Mouse (Mus musculus) MEL (cell line): Measurements from ENCODE around the gene Bcl3. TPM values are rescaled to one million over a fixed set of nuclear protein-coding genes. Genes with fewer than 3 reads are reported as not detected.

Experiments
- DNase-seq: peaks from one replicate; pipeline ENCODE4 v3.0.0; 2011; ENCODE audit warnings: low read depth, low spot score
- H3K27ac ChIP-seq: 2 replicates; pipeline ENCODE4 v1.5.1; 2012; ENCODE audit warnings: low read depth, mild to moderate bottlenecking, control low read depth, low read length, moderate library complexity; ENCODE audit not compliant: control insufficient read depth
- H3K27me3 ChIP-seq, 2 experiments: fragments of 150-350 bp in 1 of 2; sonication (generic) in 1 of 2; 2 replicates each; pipeline ENCODE4 v1.6.1; 2012; ENCODE audit warnings: low read length in 2 of 2, mild to moderate bottlenecking in 2 of 2, improper control_type of control experiment in 1 of 2, moderate library complexity in 1 of 2; ENCODE audit not compliant: insufficient read depth in 2 of 2, control insufficient read depth in 1 of 2
- H3K36me3 ChIP-seq, 2 experiments: 2 replicates each; pipeline ENCODE4 v1.6.1; 2012 to 2014; ENCODE audit warnings: low read length in 2 of 2, improper control_type of control experiment in 1 of 2, inconsistent platforms in 1 of 2, mild to moderate bottlenecking in 1 of 2; ENCODE audit not compliant: insufficient read depth in 2 of 2, control insufficient read depth in 1 of 2
- H3K4me1 ChIP-seq, 2 experiments: fragments of 150-350 bp in 1 of 2; sonication (generic) in 1 of 2; 2 replicates each; pipeline ENCODE4 v1.6.1; 2012; ENCODE audit warnings: low read length in 2 of 2, improper control_type of control experiment in 1 of 2, mild to moderate bottlenecking in 1 of 2; ENCODE audit not compliant: insufficient read depth in 2 of 2, control insufficient read depth in 1 of 2
- H3K4me3 ChIP-seq, 2 experiments: fragments of 150-350 bp in 1 of 2; sonication (generic) in 1 of 2; 2 replicates each; pipeline ENCODE4 v1.5.1; 2012; ENCODE audit warnings: low read depth in 2 of 2, low read length in 2 of 2, mild to moderate bottlenecking in 2 of 2, moderate library complexity in 2 of 2, control low read depth in 1 of 2, improper control_type of control experiment in 1 of 2; ENCODE audit not compliant: control insufficient read depth in 1 of 2, insufficient read depth in 1 of 2
- H3K79me2 ChIP-seq: 2 replicates; pipeline ENCODE4 v1.6.1; 2012; ENCODE audit warnings: mild to moderate bottlenecking, low read length, moderate library complexity; ENCODE audit not compliant: control insufficient read depth, poor library complexity, insufficient read depth
- H3K9ac ChIP-seq: 2 replicates; pipeline ENCODE4 v1.6.1; 2012; ENCODE audit warnings: low read depth, mild to moderate bottlenecking, control low read depth, low read length, moderate library complexity; ENCODE audit not compliant: control insufficient read depth, poor library complexity, severe bottlenecking
- H3K9me3 ChIP-seq: fragments of 150-350 bp; sonication (generic); replicated peaks from 2 replicates; pipeline ENCODE4 v1.6.1; 2012; ENCODE audit warnings: mild to moderate bottlenecking, low read length, improper control_type of control experiment, moderate library complexity; ENCODE audit not compliant: insufficient read depth
- BHLHE40 ChIP-seq: IDR thresholded peaks from 2 replicates; pipeline ENCODE4 v1.6.1; 2012; ENCODE audit warnings: low read depth, mild to moderate bottlenecking, inconsistent platforms, low read length, improper control_type of control experiment, borderline replicate concordance
- CHD1 ChIP-seq: IDR thresholded peaks from 2 replicates; pipeline ENCODE4 v1.6.1; 2012; ENCODE audit warnings: low read depth, mild to moderate bottlenecking, inconsistent platforms, low read length, improper control_type of control experiment
- CHD2 ChIP-seq: IDR thresholded peaks from 2 replicates; pipeline ENCODE4 v1.6.1; 2011; ENCODE audit warnings: low read length, improper control_type of control experiment
- CTCF ChIP-seq, 3 experiments: IDR thresholded peaks in 2 of 3; conservative IDR thresholded peaks in 1 of 3; 2 replicates each; pipeline ENCODE4 v1.5.1; 2011 to 2012; ENCODE audit warnings: low read length in 3 of 3, low read depth in 2 of 3, mild to moderate bottlenecking in 2 of 3, improper control_type of control experiment in 1 of 3, inconsistent platforms in 1 of 3, mixed read lengths in 1 of 3, moderate library complexity in 1 of 3; ENCODE audit not compliant: control insufficient read depth in 1 of 3, insufficient read depth in 1 of 3, poor library complexity in 1 of 3, severe bottlenecking in 1 of 3
- EP300 ChIP-seq, 2 experiments: IDR thresholded peaks; 2 replicates each; pipeline ENCODE4 v1.6.1; 2011; ENCODE audit warnings: improper control_type of control experiment in 2 of 2, low read length in 2 of 2, low read depth in 1 of 2, mild to moderate bottlenecking in 1 of 2
- HCFC1 ChIP-seq: IDR thresholded peaks from 2 replicates; pipeline ENCODE4 v1.6.1; 2012; ENCODE audit warnings: low read depth, mild to moderate bottlenecking, inconsistent platforms, low read length, improper control_type of control experiment, moderate library complexity
- JUND ChIP-seq: IDR thresholded peaks from 2 replicates; pipeline ENCODE4 v1.6.1; 2011; ENCODE audit warnings: low read depth, mild to moderate bottlenecking, improper control_type of control experiment, low read length
- KAT2A ChIP-seq: conservative IDR thresholded peaks from 2 replicates; pipeline ENCODE4 v1.6.1; 2012; ENCODE audit warnings: low read depth, low read length, improper control_type of control experiment, inconsistent platforms
- MAFK ChIP-seq: IDR thresholded peaks from 2 replicates; pipeline ENCODE4 v1.6.1; 2011; ENCODE audit warnings: low read depth, mild to moderate bottlenecking, low read length, improper control_type of control experiment, borderline replicate concordance
- MAX ChIP-seq: IDR thresholded peaks from 2 replicates; pipeline ENCODE4 v1.6.1; 2011; ENCODE audit warnings: low read length, improper control_type of control experiment
- MAZ ChIP-seq: IDR thresholded peaks from 2 replicates; pipeline ENCODE4 v1.6.1; 2012; ENCODE audit warnings: low read depth, mild to moderate bottlenecking, inconsistent platforms, low read length, improper control_type of control experiment
- MEF2A ChIP-seq: IDR thresholded peaks from 2 replicates; pipeline ENCODE4 v1.6.1; 2014; ENCODE audit warnings: low read depth, mild to moderate bottlenecking, inconsistent platforms, low read length, improper control_type of control experiment; ENCODE audit not compliant: poor library complexity, insufficient replicate concordance, severe bottlenecking; ENCODE audit errors: extremely low read depth
- MXI1 ChIP-seq: IDR thresholded peaks from 2 replicates; pipeline ENCODE4 v1.6.1; 2011; ENCODE audit warnings: mild to moderate bottlenecking, low read depth, low read length, improper control_type of control experiment
- MYC ChIP-seq: IDR thresholded peaks from 2 replicates; pipeline ENCODE4 v1.6.1; 2011; ENCODE audit warnings: low read depth, mild to moderate bottlenecking, low read length, improper control_type of control experiment, moderate library complexity
- NELFE ChIP-seq: IDR thresholded peaks from 2 replicates; pipeline ENCODE4 v1.6.1; 2011; ENCODE audit warnings: low read depth, low read length, improper control_type of control experiment
- NRF1 ChIP-seq: IDR thresholded peaks from 2 replicates; pipeline ENCODE4 v1.6.1; 2014; ENCODE audit warnings: low read depth, mild to moderate bottlenecking, inconsistent platforms, low read length, improper control_type of control experiment, moderate library complexity; ENCODE audit not compliant: poor library complexity, insufficient read depth, severe bottlenecking
- POLR2A ChIP-seq, 2 experiments: IDR thresholded peaks; 2 replicates each; pipeline ENCODE4 v1.6.1; 2011 to 2012; ENCODE audit warnings: low read length in 2 of 2, mild to moderate bottlenecking in 2 of 2, control low read depth in 1 of 2, improper control_type of control experiment in 1 of 2, low read depth in 1 of 2, moderate library complexity in 1 of 2; ENCODE audit not compliant: control insufficient read depth in 1 of 2, insufficient read depth in 1 of 2, poor library complexity in 1 of 2
- POLR2AphosphoS2 ChIP-seq: IDR thresholded peaks from 2 replicates; pipeline ENCODE4 v1.6.1; 2011; ENCODE audit warnings: low read length, improper control_type of control experiment
- RAD21 ChIP-seq: IDR thresholded peaks from 2 replicates; pipeline ENCODE4 v1.6.1; 2011; ENCODE audit warnings: mild to moderate bottlenecking, low read depth, low read length, improper control_type of control experiment
- SMC3 ChIP-seq: IDR thresholded peaks from 2 replicates; pipeline ENCODE4 v1.6.1; 2011; ENCODE audit warnings: low read depth, low read length, improper control_type of control experiment
- TAL1 ChIP-seq: IDR thresholded peaks from 2 replicates; pipeline ENCODE4 v1.6.1; 2012; ENCODE audit warnings: mild to moderate bottlenecking, inconsistent platforms, low read length, moderate library complexity, mixed read lengths
- TBP ChIP-seq: IDR thresholded peaks from 2 replicates; pipeline ENCODE4 v1.8.0; 2011; ENCODE audit warnings: low read depth, low read length, improper control_type of control experiment
- TCF12 ChIP-seq: IDR thresholded peaks from 2 replicates; pipeline ENCODE4 v1.6.1; 2014; ENCODE audit warnings: low read depth, mild to moderate bottlenecking, inconsistent platforms, low read length, improper control_type of control experiment, moderate library complexity
- UBTF ChIP-seq: IDR thresholded peaks from 2 replicates; pipeline ENCODE4 v1.6.1; 2012; ENCODE audit warnings: low read depth, mild to moderate bottlenecking, inconsistent platforms, low read length, improper control_type of control experiment, moderate library complexity, borderline replicate concordance; ENCODE audit not compliant: insufficient read depth
- ZC3H11A ChIP-seq: IDR thresholded peaks from 2 replicates; pipeline ENCODE4 v1.6.1; 2012; ENCODE audit warnings: low read depth, mild to moderate bottlenecking, inconsistent platforms, low read length, improper control_type of control experiment
- ZMIZ1 ChIP-seq: IDR thresholded peaks from 2 replicates; pipeline ENCODE4 v1.6.1; 2012; ENCODE audit warnings: low read depth, mild to moderate bottlenecking, inconsistent platforms, low read length, improper control_type of control experiment, moderate library complexity
- polyA plus RNA-seq, 2 experiments: library from polyadenylated mRNA; stranded (reverse) in 1 of 2; unstranded in 1 of 2; fragments of >175 nt in 1 of 2; fragments of >200 nt in 1 of 2; gene quantifications; 2 replicates each; pipeline versions ENCODE4 v1.2.1 to v1.2.4; 2012; ENCODE audit warnings: low replicate concordance in 2 of 2, low read depth in 1 of 2; ENCODE audit not compliant: insufficient read length in 2 of 2, insufficient read depth in 1 of 2, missing spikeins in 1 of 2
- total RNA-seq: library from RNA; depleted of rRNA; stranded (reverse); fragments of 300-350 nt; gene quantifications from 2 replicates; pipeline ENCODE4 v1.2.3, GENCODE M21; 2012

Gene Bcl3
- total and polyA plus RNA-seq, 3 experiments, result 2.7 to 6.7 TPM; not detected in 1

DNA sequence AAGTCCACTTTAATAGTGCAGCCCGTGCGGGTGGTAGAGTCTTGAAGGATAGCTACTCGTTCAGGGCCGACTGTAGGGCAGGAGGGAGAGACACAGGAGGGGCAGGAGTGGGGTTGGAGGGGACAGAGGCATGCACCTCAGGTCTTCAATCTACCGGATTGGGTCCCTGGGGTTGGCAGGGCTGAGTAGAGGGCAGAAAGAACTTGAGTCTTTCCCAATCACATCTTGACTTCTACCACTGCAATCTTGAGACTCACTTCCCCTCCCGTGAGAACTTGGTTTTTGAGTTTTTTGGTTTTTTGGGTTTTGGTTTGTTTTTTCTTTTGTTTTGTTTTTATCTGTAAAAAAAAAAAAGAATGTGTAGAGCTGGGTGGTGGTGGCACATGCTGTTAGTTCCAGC, 33.7 kb upstream of the Bcl3 start:
- Histone ChIP-seq H3K4me1 (no peaks in the 10 kb centered on the region), H3K9ac (no peak overlapping the region), H3K9me3 (no peaks in the 10 kb centered on the region), H3K27me3 (peaks cover 0 to 2% of the 10 kb centered on the region in 2 experiments; a peak in 1 of 4 replicates), H3K36me3 (no peaks in the 10 kb centered on the region), H3K27ac (no peak overlapping the region), H3K79me2 (no peaks in the 10 kb centered on the region), H3K4me3 (no peak overlapping the region)
- DNase-seq, result no peak
- TF ChIP-seq NELFE (no peak), MXI1 (no peak), ZC3H11A (no peak), MEF2A (no peak), MYC (no peak), ZMIZ1 (no peak), MAFK (no peak), HCFC1 (no peak), CHD1 (no peak), NRF1 (no peak), CHD2 (no peak), MAZ (no peak), SMC3 (no peak), EP300 (IDR thresholded peaks at IDR 0.05; ENCODE audit: low read depth in 1 of 2, low read length in 2 of 2) (no peak), KAT2A (no peak), RAD21 (no peak), MAX (no peak), UBTF (no peak)

DNA sequence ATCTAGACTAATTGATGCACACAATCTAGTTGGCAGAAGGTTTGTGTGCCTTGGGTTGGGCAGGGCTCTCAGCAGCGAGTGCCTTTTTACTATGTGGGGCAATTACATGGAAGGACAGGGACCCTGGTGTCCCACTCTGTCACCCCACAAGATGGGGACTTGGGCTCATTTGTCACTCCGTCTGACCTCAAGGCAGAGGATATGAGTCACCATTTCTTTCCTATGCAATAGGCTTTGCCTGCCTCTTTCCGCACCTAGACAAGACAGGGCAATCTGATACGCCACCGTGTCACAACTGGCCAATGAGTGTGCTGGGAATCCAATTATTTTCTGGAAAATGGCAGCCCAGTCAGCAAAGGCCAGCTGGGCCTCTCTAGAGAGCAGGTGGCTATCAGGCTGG, 33.1 kb upstream of the Bcl3 start:
- H3K27me3 ChIP-seq, result peaks cover 0 to 2% of the 10 kb centered on the region in 2 experiments; a peak in 1 of 4 replicates
- no peak for DNase-seq
- no peak overlapping the region for H3K27ac ChIP-seq
- H3K9ac ChIP-seq, result no peak overlapping the region
- H3K36me3 ChIP-seq, result no peaks in the 10 kb centered on the region
- TF ChIP-seq NRF1 (no peak), HCFC1 (no peak), CHD1 (no peak), TAL1 (no peak), POLR2A (IDR thresholded peaks at IDR 0.05; ENCODE audit: control insufficient read depth in 1 of 2, insufficient read depth in 1 of 2, low read depth in 1 of 2, low read length in 2 of 2, poor library complexity in 1 of 2) (no peak), TCF12 (no peak), RAD21 (no peak), MAZ (no peak), KAT2A (no peak), CTCF (IDR thresholded peaks at IDR 0.05 in 2 of 3, conservative IDR thresholded peaks at IDR 0.05 in 1 of 3; ENCODE audit: control insufficient read depth in 1 of 3, insufficient read depth in 1 of 3, low read depth in 2 of 3, low read length in 3 of 3, poor library complexity in 1 of 3, severe bottlenecking in 1 of 3) (no peak), MAFK (no peak), BHLHE40 (no peak), JUND (no peak), UBTF (no peak), TBP (no peak), POLR2AphosphoS2 (no peak)
- H3K9me3 ChIP-seq, result no peaks in the 10 kb centered on the region
- no peak overlapping the region for H3K4me3 ChIP-seq
- H3K4me1 ChIP-seq, result no peaks in the 10 kb centered on the region
- H3K79me2 ChIP-seq, result no peaks in the 10 kb centered on the region
